Mouse (Mus musculus): ENCODE data around the gene Angptl1. TPM values are rescaled to one million over a fixed set of nuclear protein-coding genes. Genes with fewer than 3 reads are reported as not detected.

The Angptl1 gene
- total RNA-seq (2021), result 10 to 100 TPM in 1 of 2 experiments, 1 to 10 TPM in 1; 7.4 to 15.8 TPM
- long read RNA-seq, experiment 1, transcript Angptl1-201 (5 exons, 2,651 nt), result major isoform, 9 of 12 reads
- long read RNA-seq, experiment 1, partial matches to known transcripts, result 2 of 12 reads
- long read RNA-seq, experiment 1, other reads (novel, unspliced or antisense), result 1 of 12 reads
- long read RNA-seq, experiment 2, transcript Angptl1-201 (5 exons, 2,651 nt), result major isoform, 28 of 31 reads
- long read RNA-seq, experiment 2, partial matches to known transcripts, result 2 of 31 reads
- long read RNA-seq, experiment 2, other reads (novel, unspliced or antisense), result 1 of 31 reads

- no peak for DNase-seq
Observed at GRCm38 (mm10) chr1:156838177-156838576, at the start of gene Angptl1. Gene Angptl1 (plus strand): TSS chr1:156838562.

- no peak for DNase-seq
Observed at GRCm38 (mm10) chr1:156789844-156790490, 48.4 kb upstream of the Angptl1 start.

GRCm38 (mm10) chr1:156796251-156796650 is 42.1 kb upstream of the Angptl1 start:
- peak; percentile 66 for DNase-seq

- no peak for DNase-seq
Observed at GRCm38 (mm10) chr1:156801276-156801675, 37.1 kb upstream of the Angptl1 start.

DNA sequence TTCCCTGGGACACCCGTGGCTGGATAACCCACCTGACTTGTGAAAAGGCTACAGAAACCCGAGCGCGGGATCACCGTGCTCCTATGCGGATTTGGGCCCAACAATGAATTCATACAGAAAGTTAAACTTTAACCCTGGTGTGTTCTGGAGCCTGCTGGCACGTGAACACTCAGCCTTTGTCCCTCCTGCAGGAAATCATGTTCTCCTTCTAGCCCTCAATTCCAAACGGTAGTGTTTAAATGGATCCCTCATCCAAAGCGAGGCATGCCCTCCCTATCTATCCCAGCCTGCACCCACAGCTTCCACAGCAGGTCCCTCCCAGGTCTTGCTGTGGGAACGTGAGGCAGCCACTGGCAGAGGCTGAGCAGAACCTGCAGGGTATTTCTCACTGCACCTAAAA is 30.0 kb upstream of the Angptl1 start:
- no peak for DNase-seq

- DNase-seq, result no peak
Observed at GRCm38 (mm10) chr1:156811928-156812327, 26.4 kb upstream of the Angptl1 start.

GRCm38 (mm10) chr1:156812716-156813115 is 25.6 kb upstream of the Angptl1 start:
- DNase-seq, result no peak

GRCm38 (mm10) chr1:156813485-156813884 is 24.9 kb upstream of the Angptl1 start:
- no peak for DNase-seq

DNA sequence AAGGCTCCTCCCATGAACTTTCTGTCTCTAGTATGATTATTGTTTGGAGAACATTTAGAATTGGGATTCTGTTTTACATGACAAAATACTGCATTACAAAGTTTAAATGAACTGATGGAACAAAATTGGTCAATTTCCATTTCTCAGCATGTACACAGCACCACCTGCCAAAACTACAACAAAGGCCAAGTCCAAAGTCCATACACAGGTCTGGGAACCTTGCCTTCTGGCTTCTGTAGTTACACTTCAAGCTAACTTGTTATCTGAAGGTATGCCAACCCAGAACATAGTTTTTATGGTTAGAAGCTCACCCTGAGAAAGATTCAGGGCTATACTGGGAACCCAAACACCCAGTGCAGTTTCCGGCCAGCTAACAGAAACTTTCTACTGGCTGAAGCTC is 19.1 kb upstream of the Angptl1 start:
- DNase-seq, result no peak

DNA sequence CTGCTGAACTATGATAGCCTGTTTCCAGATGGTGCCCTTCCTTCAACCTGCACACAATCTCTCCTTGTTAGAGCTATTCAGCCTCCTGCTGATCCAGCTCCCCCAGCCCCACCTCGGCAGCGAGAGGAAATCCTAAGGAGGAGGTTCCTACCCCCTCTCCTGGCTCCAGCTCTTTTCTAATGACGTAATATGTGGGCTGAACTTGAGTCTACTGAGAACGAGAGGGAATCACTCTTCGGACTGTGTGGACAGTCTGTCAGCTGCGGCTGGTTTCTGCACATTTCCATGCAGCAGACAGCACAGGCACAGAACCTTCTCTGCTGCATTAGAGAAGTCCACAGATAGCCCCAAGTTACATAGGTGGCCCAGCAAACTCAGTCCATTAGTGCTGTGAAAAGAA is 333 bp downstream of the Angptl1 start:
- peak; percentile 59 for DNase-seq

GRCm38 (mm10) chr1:156841625-156842339 is 3.4 kb downstream of the Angptl1 start:
- DNase-seq, result no peak

DNA sequence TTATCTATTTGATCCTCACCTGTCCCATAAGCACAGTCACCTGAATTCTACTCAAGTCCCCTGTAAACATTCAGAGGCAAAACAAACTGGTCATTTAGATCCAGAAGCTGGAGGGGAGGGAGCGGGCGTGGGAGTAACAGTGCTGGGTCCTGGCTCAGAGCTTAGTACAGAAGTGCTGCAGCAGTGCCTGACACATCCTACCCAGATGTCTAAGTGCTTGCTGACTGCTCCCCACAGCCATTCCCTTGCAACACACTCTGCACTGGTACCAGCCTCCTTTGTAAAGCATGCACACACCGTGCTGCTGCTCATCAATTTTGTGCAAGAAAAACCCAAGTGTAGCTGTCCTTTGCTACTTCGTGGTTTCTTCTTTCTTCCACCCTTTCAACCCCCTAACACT is 8.7 kb downstream of the Angptl1 start:
- no peak for DNase-seq

DNA sequence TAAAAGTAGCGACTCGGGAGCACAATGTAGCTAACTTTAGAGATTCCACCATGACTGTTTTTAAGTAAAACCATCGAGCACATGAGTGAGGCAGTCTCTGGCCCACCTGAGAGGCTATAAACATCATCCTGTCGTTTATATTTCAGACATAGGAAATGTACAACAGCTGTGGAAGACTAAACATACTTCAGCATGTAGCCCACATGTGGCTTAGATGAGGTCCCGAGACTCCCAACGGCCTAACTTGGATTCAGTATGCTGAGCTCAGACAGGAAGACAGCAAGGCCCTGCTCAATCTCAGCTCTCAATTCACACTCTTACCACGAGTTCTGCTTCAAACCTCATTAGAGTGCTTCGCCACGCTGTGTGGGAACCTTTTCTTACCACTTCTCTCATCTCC is 14.0 kb downstream of the Angptl1 start:
- no peak for DNase-seq

DNA sequence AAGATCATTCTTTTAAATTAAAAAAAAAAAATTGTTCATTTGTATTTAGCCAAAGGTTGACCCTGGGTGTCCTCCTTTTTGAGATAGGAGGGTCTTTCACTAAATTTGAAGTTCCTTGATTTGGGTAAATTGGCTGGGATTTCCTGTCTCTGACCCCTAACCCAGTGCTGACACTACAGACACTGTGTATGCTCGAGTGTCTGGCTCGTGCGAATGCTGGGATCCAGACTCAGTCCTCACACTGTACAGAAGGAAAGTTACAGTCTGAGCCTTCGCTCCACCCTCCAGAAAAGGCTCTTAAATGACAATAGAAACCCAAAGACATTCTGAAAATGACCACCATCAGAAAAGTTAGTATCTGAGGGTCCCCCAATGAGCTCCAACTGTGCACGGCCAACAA is 14.5 kb downstream of the Angptl1 start:
- DNase-seq, result no peak

GRCm38 (mm10) chr1:156854558-156854957 is 16.2 kb downstream of the Angptl1 start:
- no peak for DNase-seq

- DNase-seq, result no peak
Observed at GRCm38 (mm10) chr1:156856666-156857065, 18.3 kb downstream of the Angptl1 start.

DNA sequence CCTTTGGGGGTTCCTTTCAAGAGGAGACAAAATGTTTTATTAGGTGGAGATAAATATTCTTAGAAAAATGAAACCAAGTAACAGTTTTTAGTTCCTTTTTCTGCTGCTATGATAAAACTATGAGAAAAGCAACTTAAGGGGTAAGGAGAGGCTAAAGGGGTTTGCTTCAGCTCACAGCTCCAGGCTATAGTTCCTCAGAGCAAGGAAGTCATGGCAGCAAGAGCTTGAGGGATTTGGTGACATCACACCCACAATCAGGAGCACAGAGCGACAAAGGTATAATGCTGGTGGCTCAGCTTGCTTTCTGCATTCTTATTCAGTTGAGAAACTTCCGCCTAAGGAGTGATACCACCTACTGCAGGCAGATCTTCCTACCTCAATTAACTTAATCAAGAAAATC is 20.8 kb downstream of the Angptl1 start:
- no peak for DNase-seq

DNA sequence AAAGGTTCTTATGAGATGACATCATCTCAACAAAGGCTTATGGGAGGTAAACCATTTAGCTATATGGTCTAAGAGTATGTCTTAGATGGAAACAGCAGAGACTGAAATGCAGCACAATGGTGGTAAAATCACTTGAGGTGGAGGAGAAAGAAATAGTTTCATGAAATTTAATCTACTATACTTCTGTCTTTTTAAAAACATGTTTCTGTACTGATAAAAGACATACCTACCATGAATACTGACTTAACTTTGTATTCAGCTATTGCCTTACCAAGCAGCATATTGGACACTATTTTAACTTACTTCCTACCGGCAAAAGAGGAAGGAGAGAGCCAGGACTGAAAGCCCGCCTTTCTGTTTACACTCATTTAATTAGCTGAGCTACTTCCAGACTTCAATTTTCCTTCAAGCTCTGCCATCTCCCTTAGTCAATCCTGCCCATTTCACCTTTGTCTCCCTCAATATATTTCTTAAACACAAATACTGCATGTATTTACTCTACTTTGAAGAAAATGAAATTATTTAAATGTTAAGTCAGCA is 21.4 kb downstream of the Angptl1 start:
- DNase-seq, result no peak

- DNase-seq, result no peak
Observed at GRCm38 (mm10) chr1:156860266-156860665, 21.9 kb downstream of the Angptl1 start.

- DNase-seq, result no peak
Observed at GRCm38 (mm10) chr1:156861475-156862043, 23.2 kb downstream of the Angptl1 start.

DNA sequence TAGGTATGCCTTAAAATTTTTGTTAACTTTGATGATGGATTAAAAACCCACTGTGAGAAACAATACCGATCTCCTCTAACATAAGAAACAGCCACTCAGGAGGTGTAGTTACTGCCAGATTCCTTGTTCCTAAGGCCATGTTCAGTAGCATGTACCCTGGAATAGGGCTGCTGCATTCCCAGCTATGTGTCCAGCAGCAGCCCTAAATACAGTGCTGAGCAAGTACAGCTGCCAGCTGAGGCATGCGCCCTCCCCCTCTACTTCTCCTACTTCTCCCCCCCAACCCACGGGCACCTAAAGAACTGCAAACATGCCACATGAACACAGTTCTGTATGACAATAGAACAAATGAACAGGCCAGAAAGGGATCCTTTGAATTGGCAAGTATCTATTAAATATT is 25.4 kb downstream of the Angptl1 start:
- no peak for DNase-seq

DNA sequence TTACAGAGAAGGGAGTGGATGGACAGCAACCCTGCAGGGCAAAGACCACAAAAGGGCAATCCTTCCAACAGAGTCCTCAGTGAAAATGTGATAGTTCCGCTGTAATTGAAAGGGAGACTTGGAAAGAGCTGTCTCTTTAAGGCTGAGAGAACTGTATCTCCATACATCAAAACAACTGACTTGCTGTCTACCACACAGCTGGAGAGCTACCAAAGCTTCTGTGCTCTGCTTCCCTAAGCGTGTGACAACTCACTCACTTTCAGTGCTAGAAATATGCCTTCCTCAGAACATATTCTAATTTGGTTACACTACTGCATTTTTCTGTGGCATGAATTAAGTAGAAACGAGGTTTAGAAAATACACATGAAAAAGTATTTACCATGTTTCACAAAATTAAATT is 25.9 kb downstream of the Angptl1 start:
- no peak for DNase-seq

GRCm38 (mm10) chr1:156870028-156870427 is 31.7 kb downstream of the Angptl1 start:
- DNase-seq, result no peak

Measured in gastrocnemius, postnatal 25 days (tissue).